Mouse (Mus musculus) CH12.LX (cell line): ENCODE results near the gene Kcnh4.

Source experiments
- CTCF ChIP-seq, 2 experiments: IDR thresholded peaks in 1 of 2; conservative IDR thresholded peaks in 1 of 2; 2 replicates each; pipeline ENCODE4 v1.5.1; 2011 to 2012; ENCODE audit warnings: low read depth in 2 of 2, low read length in 2 of 2, improper control_type of control experiment in 1 of 2, inconsistent platforms in 1 of 2, mild to moderate bottlenecking in 1 of 2, moderate library complexity in 1 of 2
- ETS1 ChIP-seq: conservative IDR thresholded peaks from 2 replicates; pipeline ENCODE4 v1.6.1; 2012; ENCODE audit warnings: low read depth, mild to moderate bottlenecking, inconsistent platforms, low read length, improper control_type of control experiment, moderate library complexity
- MAX ChIP-seq: IDR thresholded peaks from 2 replicates; pipeline ENCODE4 v1.6.1; 2011; ENCODE audit warnings: low read length, improper control_type of control experiment
- MAZ ChIP-seq: IDR thresholded peaks from 2 replicates; pipeline ENCODE4 v1.6.1; 2012; ENCODE audit warnings: low read depth, mild to moderate bottlenecking, inconsistent platforms, low read length, improper control_type of control experiment, moderate library complexity
- MEF2A ChIP-seq: IDR thresholded peaks from 2 replicates; pipeline ENCODE4 v1.6.1; 2014; ENCODE audit warnings: low read depth, mild to moderate bottlenecking, inconsistent platforms, low read length, improper control_type of control experiment, borderline replicate concordance
- NRF1 ChIP-seq: IDR thresholded peaks from 2 replicates; pipeline ENCODE4 v1.6.1; 2014; ENCODE audit warnings: low read depth, mild to moderate bottlenecking, inconsistent platforms, low read length, improper control_type of control experiment, moderate library complexity
- POLR2A ChIP-seq: IDR thresholded peaks from 2 replicates; pipeline ENCODE4 v1.6.1; 2011; ENCODE audit warnings: low read depth, mild to moderate bottlenecking, improper control_type of control experiment, low read length
- TBP ChIP-seq: conservative IDR thresholded peaks from 2 replicates; pipeline ENCODE4 v1.6.1; 2011; ENCODE audit warnings: low read depth, low read length, improper control_type of control experiment
- USF2 ChIP-seq: conservative IDR thresholded peaks from 2 replicates; pipeline ENCODE4 v1.6.1; 2011; ENCODE audit warnings: low read depth, low read length, improper control_type of control experiment

- no peak for TF ChIP-seq POLR2A
- no peak for TF ChIP-seq MAZ
- no peak for TF ChIP-seq MEF2A
- no peak for TF ChIP-seq CTCF (conservative IDR thresholded peaks at IDR 0.05 in 1 of 2, IDR thresholded peaks at IDR 0.05 in 1 of 2; ENCODE audit: low read depth in 2 of 2, low read length in 2 of 2)
- no peak for TF ChIP-seq ETS1
- TF ChIP-seq USF2 = no peak
- TF ChIP-seq TBP = no peak
- TF ChIP-seq MAX = no peak
- TF ChIP-seq NRF1 = no peak
Observed at GRCm38 (mm10) chr11:100805535-100805934, 45.8 kb upstream of the Kcnh4 start.
